Mouse (Mus musculus): ENCODE measurements at regions not wholly inside any gene's neighbourhood (a gene's known extent, or its start where the extent isn't known, plus 50 kb on each side); places are given as distances from the start of the nearest gene placed in this dataset.
"Not testable (repeated sequence)": the region's sequence is repeated elsewhere in the genome, so short reads cannot be mapped to it uniquely, and the experiment has no call there.

DNA sequence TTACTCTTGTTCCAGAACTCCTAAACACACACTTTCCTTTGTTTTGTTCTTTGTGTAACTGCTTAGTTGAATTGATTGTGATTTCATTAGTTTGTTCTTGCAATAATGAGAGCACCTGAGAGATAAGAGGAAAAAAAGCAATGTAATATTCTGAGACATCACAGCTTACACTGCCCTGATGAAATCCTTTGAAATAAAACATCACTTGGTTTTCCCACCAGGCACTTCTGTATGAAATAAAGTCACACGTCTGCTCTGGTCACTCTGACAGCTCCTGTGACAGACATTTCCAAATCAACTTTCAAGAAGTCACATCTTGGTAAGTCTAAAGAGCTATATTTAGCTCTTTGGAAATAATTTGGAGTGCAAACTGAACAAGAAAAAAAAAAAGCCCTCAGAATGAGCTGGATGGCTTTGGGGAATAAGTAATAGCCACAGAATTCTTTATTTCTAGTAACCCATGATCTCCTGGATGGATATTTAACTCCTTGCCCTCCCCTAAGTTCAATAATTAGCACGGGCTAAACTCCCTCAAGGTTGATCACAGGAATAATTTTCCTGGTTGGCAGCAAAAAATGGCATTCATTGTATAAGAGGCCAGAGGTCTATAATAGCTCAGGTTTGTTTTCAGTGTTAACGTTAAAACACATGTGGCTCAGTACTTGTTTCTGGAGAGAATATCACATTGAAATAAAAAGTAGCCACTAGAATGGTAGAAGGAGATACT is 452.4 kb upstream of the Kif18a start:
- ATAC-seq (ENCODE audit: low FRiP score), result no peak
- H3K9me3 ChIP-seq (replicated peaks), result no peaks in the 10 kb centered on the region
- H3K27ac ChIP-seq (replicated peaks), result peak overlapping the region; percentile 33; the same call in 1 of the 2 replicates

DNA sequence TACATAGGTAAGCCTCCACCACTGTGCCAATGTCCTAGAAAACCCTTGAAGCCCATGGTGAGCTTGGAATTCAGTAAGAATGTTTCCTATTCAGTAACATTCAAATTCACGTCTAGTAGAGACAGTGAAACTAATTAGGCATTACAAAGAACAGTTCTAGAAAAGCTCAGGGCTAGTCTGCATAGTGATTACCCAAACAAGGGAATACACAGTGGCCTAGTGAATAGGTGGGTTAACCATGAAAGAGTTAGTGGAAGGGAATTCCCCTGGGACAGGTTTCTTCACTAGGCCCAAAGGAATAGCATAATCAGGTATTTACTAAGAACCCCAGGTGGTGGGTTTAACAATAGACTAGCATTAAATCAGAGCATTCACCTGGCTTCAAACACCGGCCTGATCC is 436.7 kb upstream of the Kif18a start:
- not testable (repeated sequence) for H3K9me3 ChIP-seq (replicated peaks); H3K36me3 ChIP-seq; ATAC-seq (ENCODE audit: low FRiP score); H3K4me3 ChIP-seq (replicated peaks); H3K4me1 ChIP-seq; H3K27me3 ChIP-seq (replicated peaks); H3K4me2 ChIP-seq; H3K9ac ChIP-seq (replicated peaks); H3K27ac ChIP-seq (replicated peaks)
- WGBS, result 42% methylated on average over 2 of the region's 2 CpGs

More for the DNA sequence above, 452.4 kb upstream of the Kif18a start:
- Histone ChIP-seq H3K4me3 (replicated peaks) (no peak overlapping the region), H3K9ac (replicated peaks) (no peak overlapping the region), H3K4me1 (peaks cover 8% of the 10 kb centered on the region), H3K27me3 (replicated peaks) (no peaks in the 10 kb centered on the region), H3K36me3 (no peaks in the 10 kb centered on the region), H3K4me2 (no peak overlapping the region)
- 40% methylated on average over 3 of the region's 3 CpGs for WGBS

- H3K9me3 ChIP-seq (replicated peaks), result no peaks in the 10 kb centered on the region
- H3K4me2 ChIP-seq, result no peak overlapping the region
- WGBS, result 87% methylated on average over 3 of the region's 3 CpGs
- no peak overlapping the region for H3K9ac ChIP-seq (replicated peaks)
- no peaks in the 10 kb centered on the region for H3K4me1 ChIP-seq
- H3K27ac ChIP-seq (replicated peaks), result no peak overlapping the region
- no peaks in the 10 kb centered on the region for H3K36me3 ChIP-seq
- H3K27me3 ChIP-seq (replicated peaks), result no peaks in the 10 kb centered on the region
- no peak for ATAC-seq (ENCODE audit: low FRiP score)
- no peak overlapping the region for H3K4me3 ChIP-seq (replicated peaks)
Observed at GRCm38 (mm10) chr2:108848051-108848450, 432.5 kb upstream of the Kif18a start.

- Histone ChIP-seq H3K9ac (replicated peaks) (no peak overlapping the region), H3K9me3 (replicated peaks) (no peaks in the 10 kb centered on the region), H3K4me2 (no peak overlapping the region), H3K4me3 (replicated peaks) (no peak overlapping the region), H3K27ac (replicated peaks) (no peak overlapping the region), H3K4me1 (no peaks in the 10 kb centered on the region), H3K36me3 (no peaks in the 10 kb centered on the region), H3K27me3 (replicated peaks) (no peaks in the 10 kb centered on the region)
- ATAC-seq (ENCODE audit: low FRiP score), result no peak
- WGBS, result 9% methylated on average over 2 of the region's 2 CpGs
Observed at GRCm38 (mm10) chr2:108854399-108854798, 426.1 kb upstream of the Kif18a start.

DNA sequence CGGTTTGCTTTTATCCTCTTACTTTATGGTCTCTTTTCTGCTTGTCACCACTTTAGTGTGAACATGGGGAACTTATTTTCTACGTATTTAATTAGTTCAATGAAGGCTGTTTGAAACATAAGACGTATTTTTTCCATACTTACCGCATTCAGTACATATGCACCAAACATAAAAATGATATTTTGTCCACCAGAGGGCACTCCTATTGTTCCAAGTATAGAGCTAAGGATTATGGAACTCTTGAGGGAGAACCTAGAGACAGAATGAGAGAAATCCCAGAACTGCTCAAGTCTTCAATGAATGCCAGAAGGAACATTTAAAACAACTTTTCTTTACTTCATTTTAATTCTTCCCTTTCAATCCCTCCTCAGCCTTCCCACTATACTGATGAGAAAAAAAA is 403.4 kb upstream of the Kif18a start:
- no peaks in the 10 kb centered on the region for H3K27me3 ChIP-seq (replicated peaks)
- H3K4me3 ChIP-seq (replicated peaks), result no peak overlapping the region
- no peak for ATAC-seq (ENCODE audit: low FRiP score)
- no peaks in the 10 kb centered on the region for H3K36me3 ChIP-seq
- 78% methylated on average over 4 of the region's 4 CpGs for WGBS
- H3K9ac ChIP-seq (replicated peaks), result no peak overlapping the region
- H3K27ac ChIP-seq (replicated peaks), result no peak overlapping the region
- no peaks in the 10 kb centered on the region for H3K9me3 ChIP-seq (replicated peaks)
- H3K4me2 ChIP-seq, result no peak overlapping the region
- no peaks in the 10 kb centered on the region for H3K4me1 ChIP-seq

GRCm38 (mm10) chr2:108877676-108878075 is 402.9 kb upstream of the Kif18a start:
- H3K4me2 ChIP-seq, result no peak overlapping the region
- no peaks in the 10 kb centered on the region for H3K9me3 ChIP-seq (replicated peaks)
- no peaks in the 10 kb centered on the region for H3K36me3 ChIP-seq
- WGBS, result 77% methylated on average over 3 of the region's 3 CpGs
- no peak overlapping the region for H3K27ac ChIP-seq (replicated peaks)
- no peaks in the 10 kb centered on the region for H3K4me1 ChIP-seq
- no peaks in the 10 kb centered on the region for H3K27me3 ChIP-seq (replicated peaks)
- H3K4me3 ChIP-seq (replicated peaks), result no peak overlapping the region
- ATAC-seq (ENCODE audit: low FRiP score), result no peak
- H3K9ac ChIP-seq (replicated peaks), result no peak overlapping the region

- Histone ChIP-seq H3K9ac (replicated peaks) (no peak overlapping the region), H3K4me3 (replicated peaks) (no peak overlapping the region), H3K36me3 (no peaks in the 10 kb centered on the region), H3K27me3 (replicated peaks) (no peaks in the 10 kb centered on the region), H3K27ac (replicated peaks) (no peak overlapping the region), H3K4me1 (0 out of 2 replicates have a peak, but pooled peaks cover 4% of the 10 kb centered on the region), H3K4me2 (no peak overlapping the region), H3K9me3 (replicated peaks) (no peaks in the 10 kb centered on the region)
- WGBS, result 6% methylated on average over 3 of the region's 3 CpGs
- peak; percentile 92 for ATAC-seq (ENCODE audit: low FRiP score)
Observed at GRCm38 (mm10) chr2:108904121-108904733, 376.3 kb upstream of the Kif18a start.

DNA sequence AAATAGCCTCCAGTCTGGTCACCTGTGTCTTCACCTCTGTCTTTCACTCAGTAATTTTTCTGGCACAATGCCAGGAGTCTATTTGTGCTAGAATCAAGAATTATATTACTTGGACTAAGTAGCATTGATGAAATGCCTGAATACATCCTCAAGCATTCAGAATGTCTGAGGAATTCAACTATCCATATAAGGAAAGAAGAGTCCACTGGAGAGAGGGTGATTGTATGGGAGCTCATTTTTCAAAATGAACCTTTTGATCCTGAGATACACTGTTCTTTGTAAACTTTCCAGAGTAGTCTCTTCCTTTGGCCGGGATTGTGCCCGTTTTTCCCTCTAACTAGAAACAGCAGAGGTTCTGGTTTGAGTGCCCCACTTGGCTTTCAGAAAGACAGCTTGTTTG is 367.0 kb upstream of the Kif18a start:
- no peak overlapping the region for H3K4me3 ChIP-seq (replicated peaks)
- no peak overlapping the region for H3K9ac ChIP-seq (replicated peaks)
- no peaks in the 10 kb centered on the region for H3K27me3 ChIP-seq (replicated peaks)
- H3K4me1 ChIP-seq, result no peaks in the 10 kb centered on the region
- WGBS, result 67% methylated on average over 2 of the region's 2 CpGs
- no peak overlapping the region for H3K27ac ChIP-seq (replicated peaks)
- no peak for ATAC-seq (ENCODE audit: low FRiP score)
- H3K4me2 ChIP-seq, result no peak overlapping the region
- no peaks in the 10 kb centered on the region for H3K36me3 ChIP-seq
- no peaks in the 10 kb centered on the region for H3K9me3 ChIP-seq (replicated peaks)

DNA sequence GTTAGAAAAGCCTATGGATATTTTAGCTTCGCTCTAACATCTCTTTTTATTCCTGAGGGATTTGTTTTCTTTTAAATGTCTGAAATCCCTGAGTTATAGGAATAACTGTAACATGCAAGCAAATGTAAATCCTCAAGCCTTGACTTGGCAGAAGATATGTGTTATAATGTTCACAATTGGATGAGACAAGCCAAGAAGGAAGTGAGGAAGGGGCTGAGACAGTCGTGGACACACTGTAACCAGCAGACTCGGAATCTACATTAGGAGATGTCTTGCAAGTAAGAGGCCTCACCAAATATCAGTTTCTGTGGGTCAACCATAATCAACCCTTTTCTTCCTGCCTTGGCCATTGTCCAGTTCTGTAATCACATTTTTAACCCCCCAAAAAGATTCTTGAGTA is 366.6 kb upstream of the Kif18a start:
- Histone ChIP-seq H3K36me3 (no peaks in the 10 kb centered on the region), H3K9me3 (replicated peaks) (no peaks in the 10 kb centered on the region), H3K4me1 (no peaks in the 10 kb centered on the region), H3K27ac (replicated peaks) (no peak overlapping the region), H3K27me3 (replicated peaks) (no peaks in the 10 kb centered on the region), H3K4me3 (replicated peaks) (no peak overlapping the region), H3K9ac (replicated peaks) (no peak overlapping the region), H3K4me2 (no peak overlapping the region)
- no peak for ATAC-seq (ENCODE audit: low FRiP score)
- WGBS, result 86% methylated on average over 3 of the region's 3 CpGs

DNA sequence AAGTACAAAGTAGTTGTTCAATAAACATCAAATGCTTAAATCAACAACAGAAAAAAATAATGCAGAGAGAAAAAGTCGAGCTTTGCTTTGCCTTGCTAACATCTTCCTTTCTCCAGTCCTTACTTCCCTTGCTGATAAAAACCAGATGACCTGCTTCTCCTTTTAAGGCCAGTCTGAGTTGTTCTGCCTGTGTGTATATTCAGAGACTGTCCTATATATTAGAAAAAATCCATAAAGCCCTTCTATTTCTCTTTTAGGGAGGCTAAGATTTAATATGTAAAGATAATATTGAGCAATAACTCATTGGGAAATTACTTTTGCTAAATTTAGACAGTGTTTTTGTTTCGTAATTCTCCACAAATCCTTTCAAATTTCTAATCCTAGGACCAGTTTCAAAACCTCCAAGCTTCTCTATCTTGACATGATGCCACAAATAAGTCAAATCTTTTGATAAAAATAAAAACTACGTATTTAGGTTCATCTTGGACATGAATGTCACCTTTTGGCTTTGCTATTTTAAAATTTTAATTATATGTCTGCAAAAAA is 361.0 kb upstream of the Kif18a start:
- H3K27me3 ChIP-seq (replicated peaks), result no peaks in the 10 kb centered on the region
- ATAC-seq (ENCODE audit: low FRiP score), result no peak
- no peak overlapping the region for H3K4me2 ChIP-seq
- H3K4me3 ChIP-seq (replicated peaks), result no peak overlapping the region
- H3K27ac ChIP-seq (replicated peaks), result no peak overlapping the region
- no peak overlapping the region for H3K9ac ChIP-seq (replicated peaks)
- no peaks in the 10 kb centered on the region for H3K4me1 ChIP-seq
- no peaks in the 10 kb centered on the region for H3K36me3 ChIP-seq
- no peaks in the 10 kb centered on the region for H3K9me3 ChIP-seq (replicated peaks)
- WGBS, result 88% methylated on average over 3 of the region's 3 CpGs

- Histone ChIP-seq H3K9me3 (replicated peaks) (no peaks in the 10 kb centered on the region), H3K4me2 (no peak overlapping the region), H3K36me3 (no peaks in the 10 kb centered on the region), H3K27me3 (replicated peaks) (no peaks in the 10 kb centered on the region), H3K27ac (replicated peaks) (no peak overlapping the region), H3K4me1 (no peaks in the 10 kb centered on the region), H3K9ac (replicated peaks) (no peak overlapping the region), H3K4me3 (replicated peaks) (no peak overlapping the region)
- 50% methylated on average over 5 of the region's 5 CpGs for WGBS
- ATAC-seq (ENCODE audit: low FRiP score), result no peak
Observed at GRCm38 (mm10) chr2:108920111-108920510, 360.4 kb upstream of the Kif18a start.

Data from neural tube, embryonic 15.5 days (tissue).